Mouse (Mus musculus) cortical plate, adult 2 months (tissue): ENCODE measurements at regions not wholly inside any gene's neighbourhood (a gene's known extent, or its start where the extent isn't known, plus 50 kb on each side); places are given as distances from the start of the nearest gene placed in this dataset.

Experiments
- CTCF ChIP-seq: fragments of 200-500 bp; IDR thresholded peaks from 2 replicates; pipeline ENCODE4 v1.5.1; 2011; ENCODE audit warnings: mild to moderate bottlenecking, control low read depth, low read length; ENCODE audit not compliant: insufficient read depth; ENCODE audit errors: extremely low read depth
- POLR2A ChIP-seq: fragments of 200-500 bp; IDR thresholded peaks from 2 replicates; pipeline ENCODE4 v1.6.1; 2011; ENCODE audit warnings: mild to moderate bottlenecking, low read length, control low read depth; ENCODE audit not compliant: insufficient read depth; ENCODE audit errors: extremely low read depth

GRCm38 (mm10) chr2:160131386-160131785, 202.6 kb downstream of the Gm826 start:
- no peak for TF ChIP-seq CTCF
- TF ChIP-seq POLR2A = no peak
